Mouse (Mus musculus) heart, adult 2 months (tissue): ENCODE measurements around the gene Gria4.

ENCODE experiments used
- CTCF ChIP-seq: fragments of 200-600 bp; IDR thresholded peaks from 2 replicates; pipeline ENCODE4 v1.8.1; 2022; ENCODE audit warnings: antibody characterized with exemption, mild to moderate bottlenecking, moderate library complexity
- EP300 ChIP-seq: fragments of 200-500 bp; IDR thresholded peaks from 2 replicates; pipeline ENCODE4 v1.6.1; 2011; ENCODE audit warnings: low read depth, low read length, control low read depth; ENCODE audit not compliant: insufficient read depth
- POLR2A ChIP-seq: fragments of 200-500 bp; IDR thresholded peaks from 2 replicates; pipeline ENCODE4 v1.6.1; 2011; ENCODE audit warnings: mild to moderate bottlenecking, low read depth, low read length, control low read depth; ENCODE audit not compliant: insufficient read depth

DNA sequence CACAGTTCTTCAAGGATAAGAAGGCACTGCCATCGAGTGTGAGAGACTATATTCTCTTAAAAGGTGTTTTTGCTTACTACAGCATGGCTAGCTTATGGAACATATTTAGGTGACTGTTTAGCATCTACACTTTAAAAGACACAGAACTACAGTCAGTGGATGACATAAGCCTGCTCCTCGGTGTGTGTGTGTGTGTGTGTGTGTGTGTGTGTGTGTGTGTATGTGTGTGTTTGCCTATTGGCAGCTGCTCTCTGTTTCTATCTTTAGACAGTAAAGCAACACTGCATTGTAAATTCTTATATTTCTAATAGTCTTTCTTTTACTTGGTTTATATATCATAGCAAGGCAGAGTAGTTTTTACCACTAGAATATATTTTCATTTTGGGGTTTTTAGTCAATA lies 130.3 kb downstream of the Gria4 start:
- no peak for TF ChIP-seq CTCF
- no peak for TF ChIP-seq POLR2A
- no peak for TF ChIP-seq EP300
